Mouse (Mus musculus) thymus, adult 2 months (tissue): ENCODE results near the gene Il9r. TPM values are rescaled to one million over a fixed set of nuclear protein-coding genes. Genes with fewer than 3 reads are reported as not detected.

ENCODE experiments used
- DNase-seq: peaks from one replicate; pipeline ENCODE4 v3.0.0; 2021
- H3K27ac ChIP-seq: fragments of 200-500 bp; 2 replicates; pipeline ENCODE4 v1.5.1; 2012; ENCODE audit warnings: low read length, control low read depth; ENCODE audit not compliant: control insufficient read depth, insufficient read depth
- H3K27me3 ChIP-seq: fragments of 200-500 bp; 2 replicates; pipeline ENCODE4 v1.6.1; 2012; ENCODE audit warnings: mild to moderate bottlenecking, low read length, moderate library complexity, mixed read lengths; ENCODE audit not compliant: control insufficient read depth, insufficient read depth
- H3K36me3 ChIP-seq: fragments of 200-500 bp; 2 replicates; pipeline ENCODE4 v1.6.1; 2012; ENCODE audit warnings: mild to moderate bottlenecking, low read length, moderate library complexity; ENCODE audit not compliant: control insufficient read depth, insufficient read depth
- H3K4me1 ChIP-seq: fragments of 200-500 bp; replicated peaks from 2 replicates; pipeline ENCODE4 v1.6.1; 2012; ENCODE audit warnings: low read length; ENCODE audit not compliant: control insufficient read depth, insufficient read depth
- H3K4me3 ChIP-seq: fragments of 200-500 bp; 2 replicates; pipeline ENCODE4 v1.5.1; 2012; ENCODE audit warnings: mild to moderate bottlenecking, low read length, control low read depth, moderate library complexity; ENCODE audit not compliant: control insufficient read depth, insufficient read depth
- CTCF ChIP-seq: fragments of 200-500 bp; IDR thresholded peaks from 2 replicates; pipeline ENCODE4 v1.5.1; 2012; ENCODE audit warnings: mild to moderate bottlenecking, control low read depth, low read length, moderate library complexity, borderline replicate concordance; ENCODE audit not compliant: control insufficient read depth, poor library complexity, insufficient read depth; ENCODE audit errors: extremely low read depth
- POLR2A ChIP-seq: fragments of 200-500 bp; IDR thresholded peaks from 2 replicates; pipeline ENCODE4 v1.6.1; 2012; ENCODE audit warnings: mild to moderate bottlenecking, low read length, control low read depth, moderate library complexity; ENCODE audit not compliant: control insufficient read depth, poor library complexity, insufficient read depth; ENCODE audit errors: extremely low read depth
- WGBS: fragments of 180-500 bp; shearing (Covaris S2); methylation state at CpG from one replicate; pipeline ENCODE4 v1.1.7; 2018; 5-methylcytosine and 5-hydroxymethylcytosine counted together
- polyA plus RNA-seq: library from polyadenylated mRNA; depleted of rRNA; stranded (reverse); fragments of >200 nt; gene quantifications from 2 replicates; pipeline ENCODE4 v1.2.3, GENCODE M21; 2012

Il9r gene
- polyA plus RNA-seq, 1 experiment: 16.4 TPM

DNA sequence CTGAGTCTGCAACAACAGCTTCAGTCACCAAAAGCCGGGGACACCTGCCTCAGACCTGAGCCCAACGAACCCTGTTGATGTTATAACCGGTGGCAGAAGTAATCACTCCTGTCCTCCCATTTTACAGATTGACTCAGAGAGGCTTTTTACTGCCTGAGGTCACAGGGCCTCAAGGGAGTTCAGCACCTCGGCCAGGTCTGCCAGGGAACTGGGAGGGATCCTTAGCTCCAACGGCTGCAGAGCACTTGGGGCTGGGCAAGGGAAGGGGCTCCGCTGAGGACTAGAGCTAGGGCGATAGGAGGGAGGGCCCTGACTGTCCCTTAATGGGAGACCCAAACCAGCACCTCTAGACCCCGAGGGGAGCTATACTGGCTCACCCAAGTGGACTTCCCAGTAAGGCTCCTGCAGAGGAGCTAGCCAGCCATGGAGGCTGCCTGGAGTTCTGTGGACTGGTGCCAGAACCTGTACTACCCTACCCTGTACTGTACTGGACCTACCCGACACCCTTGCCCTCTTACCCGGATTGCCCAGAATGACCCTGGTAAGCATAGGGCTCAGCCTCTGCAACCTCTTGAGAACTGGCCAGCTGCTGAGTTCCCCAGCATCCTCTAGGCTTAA, 20.6 kb upstream of the Il9r start:
- WGBS: 84% methylated on average over 10 of the region's 10 CpGs
- H3K27ac ChIP-seq: no peak overlapping the region
- no peaks in the 10 kb centered on the region for H3K36me3 ChIP-seq
- DNase-seq: no peak
- H3K4me3 ChIP-seq: no peak overlapping the region
- peaks cover 24% of the 10 kb centered on the region for H3K4me1 ChIP-seq
- TF ChIP-seq CTCF (no peak), POLR2A (no peak)
- H3K27me3 ChIP-seq: peaks cover 25% of the 10 kb centered on the region

DNA sequence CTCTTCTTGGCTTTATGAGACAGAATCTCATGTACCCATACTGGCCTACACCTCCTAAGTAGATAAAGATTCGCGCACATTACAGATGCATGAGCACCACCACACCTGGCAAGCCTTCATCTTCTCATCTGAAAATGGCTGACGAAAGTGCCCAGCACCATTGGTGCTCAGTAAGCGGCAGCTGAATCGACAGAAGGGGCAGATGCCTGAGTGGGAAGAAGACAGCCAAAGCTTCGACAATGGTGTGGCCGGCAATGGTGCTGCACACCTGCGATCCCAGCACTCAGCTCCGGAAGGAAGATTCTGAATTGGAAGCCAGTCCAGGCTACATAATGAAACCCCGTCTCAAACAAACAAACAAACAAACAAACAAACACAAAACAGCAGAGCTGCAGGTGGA, 19.2 kb upstream of the Il9r start:
- H3K4me1 ChIP-seq: peaks cover 14% of the 10 kb centered on the region
- H3K36me3 ChIP-seq: no peaks in the 10 kb centered on the region
- H3K27me3 ChIP-seq: peaks cover 25% of the 10 kb centered on the region
- no peak overlapping the region for H3K27ac ChIP-seq
- WGBS: 95% methylated on average over 10 of the region's 10 CpGs
- no peak overlapping the region for H3K4me3 ChIP-seq
- no peak for DNase-seq
- TF ChIP-seq POLR2A (no peak), CTCF (no peak)

GRCm38 (mm10) chr11:32218501-32219050, 18.5 kb upstream of the Il9r start:
- peaks cover 14% of the 10 kb centered on the region for H3K4me1 ChIP-seq
- H3K4me3 ChIP-seq: no peak overlapping the region
- TF ChIP-seq CTCF: no peak
- TF ChIP-seq POLR2A: no peak
- DNase-seq: no peak
- H3K27me3 ChIP-seq: peaks cover 25% of the 10 kb centered on the region
- H3K36me3 ChIP-seq: no peaks in the 10 kb centered on the region
- no peak overlapping the region for H3K27ac ChIP-seq
- WGBS: 89% methylated on average over 6 of the region's 6 CpGs

DNA sequence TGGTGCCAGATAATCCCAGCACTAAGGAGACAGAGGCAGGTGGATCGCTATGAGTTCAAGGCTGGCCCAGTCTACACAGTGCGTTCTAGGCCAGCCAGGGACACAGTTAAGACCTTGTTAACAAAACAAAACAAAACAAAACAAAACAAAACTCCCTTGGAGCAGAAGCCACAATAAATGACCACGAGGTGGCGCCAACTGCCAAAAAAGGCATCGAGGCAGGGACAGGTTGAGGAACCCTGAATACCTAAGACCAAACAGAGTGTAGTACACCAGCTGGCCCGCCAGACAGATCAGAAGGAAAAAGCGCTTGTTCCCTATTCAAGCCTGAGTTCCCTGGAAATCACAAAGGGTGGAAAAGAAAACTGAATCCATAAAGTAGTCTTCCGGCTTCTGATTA, 16.8 kb upstream of the Il9r start:
- TF ChIP-seq POLR2A (no peak), CTCF (no peak)
- whole genome bisulfite sequencing: 26% methylated on average over 8 of the region's 8 CpGs
- H3K27me3 ChIP-seq: peaks cover 12% of the 10 kb centered on the region
- H3K36me3 ChIP-seq: no peaks in the 10 kb centered on the region
- H3K4me3 ChIP-seq: no peak overlapping the region
- H3K27ac ChIP-seq: no peak overlapping the region
- H3K4me1 ChIP-seq: peaks cover 6% of the 10 kb centered on the region
- DNase-seq: peak; percentile 70

DNA sequence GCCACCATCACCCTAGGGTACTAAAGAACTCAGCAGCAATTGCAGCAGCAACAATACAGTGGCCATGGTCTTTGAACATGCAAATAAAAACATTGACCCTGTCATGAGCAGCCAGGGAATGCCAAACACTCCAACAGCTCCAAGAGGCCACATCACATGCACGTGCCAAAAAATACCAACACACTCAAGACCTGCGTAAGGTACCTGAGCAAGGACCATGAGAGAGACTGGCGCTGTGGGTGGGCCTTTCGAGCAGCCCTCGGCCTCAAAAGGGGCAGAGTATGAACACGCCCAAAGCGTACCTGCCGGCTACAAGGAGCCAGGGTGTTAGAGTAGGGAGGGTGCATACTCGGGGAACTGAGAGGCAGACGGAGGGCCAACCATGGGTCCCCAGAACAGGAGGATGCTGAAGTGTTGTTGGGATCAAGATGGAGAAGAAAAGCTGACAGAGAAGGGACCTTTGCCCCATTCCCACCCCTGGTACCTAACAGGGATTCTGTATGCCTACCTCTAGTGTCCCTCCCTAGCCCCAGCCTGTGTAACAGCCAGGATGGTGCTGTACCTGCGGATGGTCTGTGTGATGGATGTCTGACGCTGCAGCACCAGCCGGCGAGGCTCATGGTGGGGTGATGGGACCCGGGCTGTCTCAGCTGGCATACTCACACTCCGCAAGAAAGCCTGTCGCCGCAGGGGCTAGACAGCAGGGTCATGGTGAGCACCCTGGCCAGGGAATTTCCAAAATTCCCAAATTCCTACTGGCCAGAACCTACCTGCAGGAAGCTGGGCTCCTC, 15.5 kb upstream of the Il9r start:
- 97% methylated on average over 18 of the region's 18 CpGs for WGBS
- Histone ChIP-seq H3K4me3 (no peak overlapping the region), H3K27me3 (peaks cover under 1% of the 10 kb centered on the region), H3K4me1 (no peaks in the 10 kb centered on the region), H3K27ac (no peak overlapping the region), H3K36me3 (no peaks in the 10 kb centered on the region)
- no peak for DNase-seq
- TF ChIP-seq POLR2A: no peak
- no peak for TF ChIP-seq CTCF

DNA sequence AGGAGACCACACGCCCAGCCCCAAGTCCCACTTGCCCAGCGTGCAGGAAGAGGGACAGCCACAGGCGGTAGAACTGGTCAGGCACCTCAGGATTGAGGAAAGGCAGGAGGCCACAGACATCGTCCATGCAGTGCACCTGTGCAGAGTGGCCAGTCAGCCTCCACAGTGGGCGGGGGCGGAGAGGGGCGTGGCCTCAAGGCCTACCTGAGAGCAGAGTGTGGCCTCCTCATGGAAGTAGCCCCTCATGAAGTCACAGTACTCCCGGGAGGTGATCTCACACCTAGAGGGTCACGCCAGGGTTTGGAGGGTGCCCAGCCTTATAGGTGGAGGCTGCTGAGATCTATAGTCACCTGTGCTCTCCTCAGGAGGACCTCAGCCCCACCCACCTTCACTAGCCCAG, 10.5 kb upstream of the Il9r start:
- H3K27ac ChIP-seq: no peak overlapping the region
- no peak for DNase-seq
- no peaks in the 10 kb centered on the region for H3K27me3 ChIP-seq
- TF ChIP-seq POLR2A (no peak), CTCF (no peak)
- peaks cover 3% of the 10 kb centered on the region; the same call in 1 of the 2 replicates for H3K4me1 ChIP-seq
- H3K4me3 ChIP-seq: no peak overlapping the region
- 94% methylated on average over 9 of the region's 9 CpGs for WGBS
- peaks cover 6% of the 10 kb centered on the region; the same call in 1 of the 2 replicates for H3K36me3 ChIP-seq
